Mouse (Mus musculus) lung, adult 2 months (tissue): ENCODE results near the gene Myo16.

Experiments used
- CTCF ChIP-seq: fragments of 200-500 bp; IDR thresholded peaks from 2 replicates; pipeline ENCODE4 v1.5.1; 2011; ENCODE audit warnings: mild to moderate bottlenecking, low read length, control low read depth; ENCODE audit not compliant: insufficient read depth
- POLR2A ChIP-seq: fragments of 200-500 bp; IDR thresholded peaks from 2 replicates; pipeline ENCODE4 v1.6.1; 2011; ENCODE audit warnings: low read depth, mild to moderate bottlenecking, control low read depth, low read length, borderline replicate concordance; ENCODE audit errors: extremely low read depth

DNA sequence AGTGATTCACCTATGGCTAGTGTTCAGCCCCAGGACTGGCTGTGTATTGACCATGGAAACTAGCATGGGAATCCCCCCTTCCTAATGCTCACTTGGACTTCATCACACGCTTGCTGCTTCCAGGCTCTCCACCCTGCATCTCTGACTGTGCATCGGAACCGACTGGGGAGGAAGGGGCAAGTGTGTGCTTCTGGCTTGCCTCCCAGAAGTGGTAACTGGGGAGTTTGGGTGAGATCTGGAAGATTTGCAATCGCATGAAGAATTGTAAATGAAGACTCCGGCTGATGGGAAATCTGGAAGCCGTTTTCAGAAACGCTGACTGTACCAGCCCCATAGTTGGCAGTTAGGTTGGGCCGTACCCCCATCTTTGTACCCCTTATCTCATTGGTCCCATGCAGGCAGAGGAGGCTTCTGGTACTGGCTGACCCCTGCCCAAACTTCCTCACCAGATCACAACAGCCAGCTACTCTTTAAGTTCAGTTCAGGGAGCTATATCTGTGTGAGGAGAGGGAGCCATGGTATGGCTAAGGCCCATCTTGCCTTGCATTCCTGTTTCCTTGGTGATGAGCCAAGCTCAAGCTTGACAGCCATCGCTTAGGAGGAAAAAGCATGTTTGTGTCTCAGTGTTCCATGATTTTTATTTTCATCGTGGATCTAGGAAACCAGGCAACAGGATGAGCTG is 336.2 kb downstream of the Myo16 start:
- no peak for TF ChIP-seq CTCF
- TF ChIP-seq POLR2A = no peak
